Mouse (Mus musculus): ENCODE results near the gene Setdb1.
A peak's percentile ranks its signal among the peaks of the same experiment; 100 is the strongest.

The Setdb1 gene

GRCm38 (mm10) chr3:95292899-95293298, 64.1 kb downstream of the Setdb1 start:
- DNase-seq (ENCODE audit: low spot score), result no peak

GRCm38 (mm10) chr3:95291041-95291440, 66.0 kb downstream of the Setdb1 start:
- DNase-seq (ENCODE audit: low spot score), result no peak

GRCm38 (mm10) chr3:95290156-95290555, 66.8 kb downstream of the Setdb1 start:
- DNase-seq (ENCODE audit: low spot score), result no peak

- no peak for DNase-seq (ENCODE audit: low spot score)
These were observed 67.6 kb downstream of the Setdb1 start for GRCm38 (mm10) chr3:95289419-95289818.

GRCm38 (mm10) chr3:95287541-95287940, 69.5 kb downstream of the Setdb1 start:
- no peak for DNase-seq (ENCODE audit: low spot score)

- DNase-seq (ENCODE audit: low spot score), result no peak
These were observed 70.5 kb downstream of the Setdb1 start for GRCm38 (mm10) chr3:95286510-95286909.

GRCm38 (mm10) chr3:95286011-95286410, 71.0 kb downstream of the Setdb1 start:
- no peak for DNase-seq (ENCODE audit: low spot score)

- DNase-seq (ENCODE audit: low spot score), result no peak
These were observed 71.6 kb downstream of the Setdb1 start for GRCm38 (mm10) chr3:95285390-95285789.

GRCm38 (mm10) chr3:95284501-95285281, 72.3 kb downstream of the Setdb1 start:
- DNase-seq (ENCODE audit: low spot score), result peak; percentile 40

- no peak for DNase-seq (ENCODE audit: low spot score)
These were observed 72.9 kb downstream of the Setdb1 start for GRCm38 (mm10) chr3:95284062-95284461.

- DNase-seq (ENCODE audit: low spot score), result no peak
These were observed 73.4 kb downstream of the Setdb1 start for GRCm38 (mm10) chr3:95283589-95283941.

GRCm38 (mm10) chr3:95282865-95283588, 74.0 kb downstream of the Setdb1 start:
- peak; percentile 85 for DNase-seq (ENCODE audit: low spot score)

- peak; percentile 47 for DNase-seq (ENCODE audit: low spot score)
These were observed 74.6 kb downstream of the Setdb1 start for GRCm38 (mm10) chr3:95282381-95282864.

GRCm38 (mm10) chr3:95281216-95282126, 75.5 kb downstream of the Setdb1 start, which contains the start of the genes Mindy1 and Prune1:
TSS of gene Mindy1 (plus strand) at chr3:95281345.
TSS of gene Prune1 (minus strand) at chr3:95282076.
- peak; percentile 99 for DNase-seq (ENCODE audit: low spot score)

- DNase-seq (ENCODE audit: low spot score), result peak; percentile 29
These were observed 76.3 kb downstream of the Setdb1 start for GRCm38 (mm10) chr3:95280747-95281146.

GRCm38 (mm10) chr3:95277149-95277551, 79.9 kb downstream of the Setdb1 start:
- DNase-seq (ENCODE audit: low spot score), result peak; percentile 46

GRCm38 (mm10) chr3:95276428-95276934, 80.5 kb downstream of the Setdb1 start:
- DNase-seq (ENCODE audit: low spot score), result no peak

GRCm38 (mm10) chr3:95275161-95275560, 81.8 kb downstream of the Setdb1 start:
- DNase-seq (ENCODE audit: low spot score), result no peak

GRCm38 (mm10) chr3:95274453-95274852, 82.5 kb downstream of the Setdb1 start:
- DNase-seq (ENCODE audit: low spot score), result no peak

All from urinary bladder, postnatal 14 days (tissue).